Mouse (Mus musculus) right cerebral cortex, postnatal 10 days (tissue): ENCODE results near the gene 1700019D03Rik.
"Not testable (repeated sequence)": the region's sequence is repeated elsewhere in the genome, so short reads cannot be mapped to it uniquely, and the experiment has no call there.

Experiments used
- DNase-seq, 2 experiments: peaks; one replicate each; pipeline ENCODE4 v3.0.0; 2021; ENCODE audit warnings: low spot score in 2 of 2

The 1700019D03Rik gene

GRCm38 (mm10) chr1:52955102-52955501 is 64.9 kb downstream of the 1700019D03Rik start:
- peak in 1 of 2 experiments; percentile 68 for DNase-seq

DNA sequence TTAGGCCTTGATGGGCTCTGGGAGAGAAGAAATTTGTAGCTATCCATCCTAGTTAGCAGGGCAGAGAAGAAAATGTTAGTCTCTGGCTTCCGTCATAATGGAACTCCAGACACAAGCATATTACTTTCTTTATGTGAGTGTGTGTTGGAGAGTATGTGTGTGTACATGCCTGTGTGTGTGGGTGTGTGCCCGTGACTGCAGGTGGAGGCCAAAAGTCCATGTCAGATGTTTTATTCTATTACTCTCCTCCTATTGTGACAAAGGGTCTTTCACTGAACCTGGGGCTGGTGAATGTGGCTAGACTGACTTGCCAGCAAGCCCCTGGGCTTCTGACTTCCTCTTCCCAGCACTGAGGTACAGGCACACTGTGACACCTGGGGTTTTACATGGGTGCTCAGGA is 65.5 kb downstream of the 1700019D03Rik start:
- DNase-seq = no peak

DNA sequence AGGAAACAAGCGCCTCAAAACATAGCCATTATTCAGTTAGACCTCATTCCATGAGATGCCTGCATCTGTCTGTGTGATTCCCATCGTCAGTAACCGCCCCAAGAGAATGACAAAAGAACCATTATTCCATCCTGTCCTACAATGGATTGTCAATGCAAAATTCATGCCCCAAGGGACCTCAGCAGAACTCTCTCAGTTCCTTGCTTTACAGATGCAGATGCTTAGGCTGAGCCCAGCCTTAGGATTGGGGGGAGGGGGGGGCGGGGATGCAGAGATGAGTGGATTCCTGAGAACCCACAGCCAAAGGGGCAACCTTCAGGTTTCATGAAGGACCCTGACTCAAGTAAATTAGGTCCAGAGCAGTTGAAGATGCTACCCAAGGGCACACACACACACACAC is 66.4 kb downstream of the 1700019D03Rik start:
- no peak for DNase-seq

- DNase-seq = peak; percentile 41 to 43
These were observed 67.2 kb downstream of the 1700019D03Rik start for GRCm38 (mm10) chr1:52952551-52953397.

DNA sequence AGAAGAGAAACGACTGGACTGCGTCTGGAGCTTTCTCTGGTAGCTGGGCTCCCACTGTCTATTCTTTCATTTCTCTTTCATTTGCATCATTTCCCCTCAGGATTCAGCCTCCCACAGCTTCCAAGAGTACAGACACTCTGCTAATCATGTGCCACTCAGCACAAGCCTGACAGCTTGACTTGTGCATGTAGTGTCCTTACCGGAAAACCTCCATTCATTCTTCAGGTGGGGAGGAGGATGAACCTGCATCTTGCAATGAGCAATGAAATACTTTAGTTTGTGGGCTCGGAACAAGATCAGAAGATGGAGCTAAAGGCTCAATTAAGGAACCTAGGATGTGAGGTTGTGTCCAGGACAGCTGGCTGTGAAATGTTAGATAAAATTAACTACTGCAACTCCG is 67.8 kb downstream of the 1700019D03Rik start:
- DNase-seq = peak in 1 of 2 experiments; percentile 36

DNA sequence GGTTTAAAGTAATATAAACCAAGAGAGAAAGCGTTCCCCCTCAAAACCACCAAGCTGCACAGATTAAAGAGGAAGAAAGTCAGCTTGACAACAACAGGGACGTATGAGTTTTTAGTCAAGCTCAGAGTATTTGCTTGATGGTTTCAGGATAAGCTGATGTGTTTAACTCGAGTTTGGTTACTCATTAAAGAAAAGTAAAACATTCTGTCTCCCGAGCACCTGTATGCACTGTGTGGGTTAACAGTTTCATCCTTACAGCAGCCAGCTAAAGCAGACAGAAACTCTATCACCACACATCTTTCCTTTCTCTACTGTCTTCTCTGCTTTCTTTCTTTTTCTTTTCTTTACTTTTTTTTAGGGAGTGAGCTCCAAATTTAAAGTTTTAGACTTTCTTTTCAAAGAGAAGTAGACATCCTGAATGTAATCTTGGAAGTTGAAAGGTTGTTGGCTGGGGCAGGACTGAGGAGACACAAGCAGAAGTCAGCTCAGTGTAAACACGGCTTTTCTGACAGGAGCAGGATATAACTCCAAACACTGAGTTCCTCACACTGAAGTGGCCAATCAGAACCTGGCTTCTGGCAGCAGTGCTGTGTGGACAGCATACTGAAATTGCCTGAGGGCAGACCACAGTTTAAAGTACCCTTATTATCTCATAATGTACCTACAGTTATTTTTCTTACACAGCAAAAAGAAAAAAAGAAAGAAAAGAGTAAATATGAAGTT is 68.7 kb downstream of the 1700019D03Rik start:
- peak in 1 of 2 experiments; percentile 33 for DNase-seq

GRCm38 (mm10) chr1:52947895-52948294 is 72.1 kb downstream of the 1700019D03Rik start:
- DNase-seq = no peak

- DNase-seq = no peak
These were observed 81.0 kb downstream of the 1700019D03Rik start for GRCm38 (mm10) chr1:52939021-52939420.

DNA sequence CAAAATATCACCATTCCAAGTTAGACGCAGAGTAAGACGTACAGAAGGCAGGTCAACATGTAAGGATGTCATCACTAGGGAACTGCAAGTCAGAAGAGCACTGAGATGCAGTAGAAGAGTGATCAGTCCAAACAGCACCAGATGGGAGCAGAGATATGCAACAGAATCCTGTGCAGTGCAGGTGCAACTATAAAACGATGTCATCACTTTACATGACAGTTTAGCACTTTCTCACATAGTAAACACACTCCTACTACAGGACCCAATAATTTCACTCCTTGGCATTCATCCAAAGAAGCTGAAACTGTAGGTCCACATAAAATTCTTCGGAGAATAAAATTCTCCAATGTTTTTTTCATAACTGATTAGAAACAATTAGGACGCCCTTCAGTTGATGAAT is 85.5 kb downstream of the 1700019D03Rik start:
- DNase-seq = no peak

GRCm38 (mm10) chr1:52924482-52924881 is 95.5 kb downstream of the 1700019D03Rik start:
- not testable (repeated sequence) for DNase-seq

- not testable (repeated sequence) for DNase-seq
These were observed 101.1 kb downstream of the 1700019D03Rik start for GRCm38 (mm10) chr1:52918897-52919296.

GRCm38 (mm10) chr1:52916655-52917054 is 103.3 kb downstream of the 1700019D03Rik start:
- DNase-seq = no peak

DNA sequence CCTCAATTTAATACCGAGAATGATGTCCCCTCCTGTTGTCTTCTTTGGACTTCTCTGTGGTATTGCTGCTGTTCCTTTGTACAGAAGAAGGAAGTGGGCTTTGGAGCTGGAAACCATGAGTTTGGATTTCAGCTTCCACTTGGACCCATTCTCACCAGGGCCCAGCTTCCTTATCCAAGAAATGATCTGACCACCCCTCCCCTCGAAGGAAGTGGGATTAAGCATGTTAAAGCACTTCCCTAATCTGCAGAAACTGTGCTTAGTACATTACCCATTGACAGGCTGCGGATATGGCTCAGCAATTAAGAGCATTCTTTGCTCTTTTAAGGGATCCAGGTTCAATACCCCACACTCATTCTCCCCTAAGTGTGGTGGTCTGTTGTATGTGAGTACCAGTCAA is 110.2 kb downstream of the 1700019D03Rik start:
- DNase-seq = no peak

DNA sequence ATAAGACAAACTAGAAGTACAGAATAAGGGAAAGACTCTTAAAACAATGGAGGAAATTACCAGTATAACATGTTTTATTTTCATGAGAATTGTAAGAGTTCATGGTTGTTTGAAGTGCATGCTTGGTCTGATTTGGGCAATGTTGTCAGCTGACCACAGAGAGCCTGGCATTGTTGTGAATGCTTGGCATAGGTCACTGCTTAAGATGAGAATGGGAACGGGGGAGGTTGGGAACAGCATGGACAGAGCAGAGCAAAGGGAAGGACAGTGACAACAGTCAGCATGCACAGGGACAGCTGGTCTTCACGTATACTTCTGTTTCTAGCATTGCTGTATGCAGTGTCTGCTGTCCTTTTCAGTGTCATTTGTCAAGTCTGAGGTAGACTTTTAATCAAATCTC is 135.8 kb downstream of the 1700019D03Rik start:
- DNase-seq = no peak
